Mouse (Mus musculus): ENCODE results near the gene Lrr1. TPM values are rescaled to one million over a fixed set of nuclear protein-coding genes. Genes with fewer than 3 reads are reported as not detected.
A peak's percentile ranks its signal among the peaks of the same experiment; 100 is the strongest.

Gene Lrr1
- total RNA-seq (2017), result 9.8 and 16.1 TPM in 2 replicates

DNA sequence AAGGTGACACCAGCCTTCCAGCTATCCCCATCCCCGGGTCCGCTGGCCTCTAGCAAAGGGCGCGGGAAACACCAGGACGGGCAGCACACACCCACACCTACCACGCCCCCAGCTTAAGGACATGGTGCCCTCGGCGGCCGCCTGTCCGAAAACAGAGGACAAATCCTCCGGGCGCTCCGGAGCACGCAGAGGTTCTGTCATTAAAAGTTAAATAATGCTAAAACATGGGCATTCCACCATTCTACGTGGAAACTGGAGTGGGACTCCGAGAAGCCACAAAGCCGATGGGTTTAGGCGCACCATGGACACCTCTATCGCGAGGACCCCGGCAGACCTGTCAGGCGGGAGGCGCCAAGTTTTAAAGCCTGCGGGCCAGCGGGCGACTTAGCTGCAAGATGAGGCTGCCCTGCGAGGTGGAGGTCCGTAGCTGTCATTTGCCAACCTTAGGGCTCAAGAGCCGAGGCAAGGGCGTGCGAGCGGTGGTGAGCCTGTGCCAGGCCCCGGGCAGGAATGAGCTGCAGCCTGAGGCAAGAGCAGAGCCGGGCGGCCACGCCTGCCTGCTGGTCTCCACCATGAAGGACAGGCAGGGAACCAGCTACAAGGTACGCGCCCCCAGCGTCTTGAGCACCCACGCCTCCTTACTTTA is at the start of gene Lrr1:
Gene Lrr1, plus strand, starts transcription at position 354 of the 646 bp plus-strand sequence.
- ATAC-seq (replicated peaks; ENCODE audit: low read depth, poor library complexity, severe bottlenecking), result peak; percentile 91

- no peak for ATAC-seq (replicated peaks; ENCODE audit: low read depth, poor library complexity, severe bottlenecking)
These were observed 48.7 kb upstream of the Lrr1 start for GRCm38 (mm10) chr12:69119908-69120307.

GRCm38 (mm10) chr12:69122801-69123200 is 45.8 kb upstream of the Lrr1 start:
- peak; percentile 68 for ATAC-seq (replicated peaks; ENCODE audit: low read depth, poor library complexity, severe bottlenecking)

- no peak for ATAC-seq (replicated peaks; ENCODE audit: low read depth, poor library complexity, severe bottlenecking)
These were observed 43.5 kb upstream of the Lrr1 start for GRCm38 (mm10) chr12:69125066-69125465.

DNA sequence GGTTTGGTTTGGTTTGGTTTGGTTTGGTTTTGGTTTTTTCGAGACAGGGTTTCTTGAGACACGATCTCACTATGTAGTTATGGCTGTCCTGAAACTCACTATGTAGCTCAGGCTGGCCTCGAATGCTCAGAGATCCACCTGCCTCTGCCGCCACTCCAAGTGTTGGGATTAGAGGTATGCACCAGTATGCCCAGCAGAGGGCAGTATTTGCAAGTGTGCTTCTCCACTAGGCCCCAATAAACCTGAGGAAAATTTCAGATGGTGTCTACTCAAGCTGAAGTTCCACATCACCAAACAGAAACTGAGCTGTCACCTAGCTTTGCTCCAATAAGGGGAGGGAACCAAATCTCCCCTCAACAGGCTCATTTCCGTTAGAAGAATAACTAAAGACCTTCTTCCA is 41.4 kb upstream of the Lrr1 start:
- peak; percentile 59 for ATAC-seq (replicated peaks; ENCODE audit: low read depth, poor library complexity, severe bottlenecking)

GRCm38 (mm10) chr12:69127626-69128025 is 41.0 kb upstream of the Lrr1 start:
- ATAC-seq (replicated peaks; ENCODE audit: low read depth, poor library complexity, severe bottlenecking), result no peak

DNA sequence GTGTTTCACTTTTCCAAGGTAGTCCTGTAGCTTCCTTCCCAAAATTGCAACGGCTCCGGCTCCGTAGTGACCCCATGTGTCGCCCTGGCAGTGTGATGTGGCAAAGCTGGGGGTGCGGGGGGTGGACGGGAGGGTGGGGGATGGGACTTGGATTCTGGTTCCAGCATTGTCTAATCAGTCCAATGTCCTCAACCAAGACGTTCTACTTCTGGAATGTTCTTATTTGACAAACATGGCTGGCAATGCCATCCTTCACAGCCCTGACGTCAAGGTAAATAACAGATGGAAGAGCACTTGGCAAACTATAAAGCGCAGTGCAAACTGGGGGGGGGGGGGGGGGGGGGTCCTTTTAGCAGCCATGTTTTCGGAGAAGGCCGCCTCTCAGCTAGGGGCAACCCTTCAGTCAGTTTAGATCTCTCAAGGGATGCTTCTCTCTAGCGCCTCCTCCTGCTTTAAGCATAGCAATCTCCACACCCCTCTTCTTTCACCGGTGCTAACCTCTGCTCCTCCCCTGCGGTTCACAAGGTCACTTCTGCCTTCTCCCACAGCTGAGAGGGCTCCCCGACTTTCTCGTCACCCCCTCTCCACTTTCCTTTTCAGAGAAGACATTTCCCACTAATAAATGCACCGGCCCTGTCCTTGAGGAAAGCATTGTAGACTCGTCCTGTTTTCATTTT is 38.8 kb upstream of the Lrr1 start:
- peak; percentile 24; the same call in 1 of the 2 replicates for ATAC-seq (replicated peaks; ENCODE audit: low read depth, poor library complexity, severe bottlenecking)

GRCm38 (mm10) chr12:69130486-69130885 is 38.1 kb upstream of the Lrr1 start:
- 0 out of 2 replicates have a peak, but pooled peaks have one; percentile 20 for ATAC-seq (replicated peaks; ENCODE audit: low read depth, poor library complexity, severe bottlenecking)

GRCm38 (mm10) chr12:69131267-69131666 is 37.3 kb upstream of the Lrr1 start:
- peak; percentile 43 for ATAC-seq (replicated peaks; ENCODE audit: low read depth, poor library complexity, severe bottlenecking)

- peak; percentile 62 for ATAC-seq (replicated peaks; ENCODE audit: low read depth, poor library complexity, severe bottlenecking)
These were observed 36.6 kb upstream of the Lrr1 start for GRCm38 (mm10) chr12:69131981-69132380.

GRCm38 (mm10) chr12:69139201-69139600 is 29.4 kb upstream of the Lrr1 start:
- no peak for ATAC-seq (replicated peaks; ENCODE audit: low read depth, poor library complexity, severe bottlenecking)

DNA sequence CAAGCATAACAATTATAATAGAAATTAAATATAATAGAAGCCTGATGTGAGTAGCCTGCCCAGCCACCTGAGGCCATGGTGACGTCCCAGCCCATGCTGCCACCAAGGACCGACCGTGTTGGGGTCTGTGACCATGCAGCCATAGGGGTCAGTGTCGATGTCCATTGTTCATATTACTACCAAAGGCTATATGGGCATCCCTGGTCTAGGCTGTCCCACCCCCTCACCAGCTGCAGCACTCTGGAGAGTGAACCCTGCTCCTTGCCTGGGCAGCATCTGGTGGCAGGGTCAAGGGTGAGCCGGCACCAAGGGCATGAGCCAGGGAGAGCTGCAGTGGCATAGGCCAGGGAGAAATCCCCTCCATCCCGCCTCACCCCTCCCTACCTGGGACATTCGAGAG is 28.8 kb upstream of the Lrr1 start:
- ATAC-seq (replicated peaks; ENCODE audit: low read depth, poor library complexity, severe bottlenecking), result no peak

DNA sequence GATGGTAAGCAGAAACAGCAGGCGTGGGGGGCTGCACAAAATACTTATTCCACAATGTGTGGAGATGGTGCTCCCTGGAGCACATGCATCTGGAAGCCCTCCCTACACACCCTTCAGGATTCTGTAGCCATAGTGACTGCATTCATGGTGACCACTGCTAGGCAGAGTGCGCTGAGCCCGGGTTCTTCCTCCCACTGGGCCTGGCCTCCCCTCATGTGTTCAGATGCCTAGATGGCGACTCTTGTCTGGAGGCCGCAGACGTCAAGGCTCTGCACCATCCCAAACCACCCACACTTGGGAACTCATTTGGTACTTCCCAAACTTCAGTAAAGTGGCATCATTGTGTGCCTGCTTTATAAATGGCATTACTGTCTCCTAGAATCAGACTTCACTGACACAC is 25.2 kb upstream of the Lrr1 start:
- no peak for ATAC-seq (replicated peaks; ENCODE audit: low read depth, poor library complexity, severe bottlenecking)

GRCm38 (mm10) chr12:69147166-69147735 is 21.4 kb upstream of the Lrr1 start:
- no peak for ATAC-seq (replicated peaks; ENCODE audit: low read depth, poor library complexity, severe bottlenecking)

GRCm38 (mm10) chr12:69150049-69150448 is 18.6 kb upstream of the Lrr1 start:
- no peak for ATAC-seq (replicated peaks; ENCODE audit: low read depth, poor library complexity, severe bottlenecking)

DNA sequence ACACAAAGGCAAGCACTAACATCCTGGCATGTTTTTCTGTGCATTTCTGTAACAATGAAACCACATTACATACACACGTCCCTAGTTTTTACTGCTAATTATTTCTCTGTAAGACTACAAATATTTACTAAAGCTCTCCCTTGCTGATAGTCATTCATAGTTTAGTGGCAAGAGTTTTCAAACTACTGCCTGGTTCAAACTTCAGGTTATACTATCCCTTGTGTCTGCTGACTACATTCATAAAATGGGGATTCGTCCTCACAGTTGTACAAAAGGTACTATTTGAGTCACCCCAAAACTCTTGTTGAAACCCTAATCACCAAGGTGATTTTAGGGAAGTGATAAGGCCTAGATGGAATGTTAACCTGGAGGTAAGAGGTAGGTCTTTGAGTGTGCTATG is 12.7 kb upstream of the Lrr1 start:
- no peak for ATAC-seq (replicated peaks; ENCODE audit: low read depth, poor library complexity, severe bottlenecking)

DNA sequence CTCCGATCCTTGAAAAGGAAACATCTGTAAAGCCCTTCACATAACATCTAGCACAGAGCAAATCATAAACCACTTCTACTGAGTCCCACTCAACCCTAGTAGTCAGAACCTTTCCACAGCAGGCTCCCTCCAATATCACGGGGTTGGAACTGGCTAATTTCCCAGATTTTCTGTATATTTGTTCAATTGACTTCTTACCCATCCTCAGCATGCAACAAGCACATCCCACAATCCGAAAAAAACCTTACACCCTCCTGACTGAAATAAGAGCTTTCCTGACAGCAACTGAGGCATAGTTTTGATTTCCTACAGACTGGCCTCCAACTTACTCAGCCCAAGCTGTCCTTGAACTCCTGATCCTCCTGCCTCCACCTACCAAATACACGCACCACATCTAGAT is 12.2 kb upstream of the Lrr1 start:
- no peak for ATAC-seq (replicated peaks; ENCODE audit: low read depth, poor library complexity, severe bottlenecking)

DNA sequence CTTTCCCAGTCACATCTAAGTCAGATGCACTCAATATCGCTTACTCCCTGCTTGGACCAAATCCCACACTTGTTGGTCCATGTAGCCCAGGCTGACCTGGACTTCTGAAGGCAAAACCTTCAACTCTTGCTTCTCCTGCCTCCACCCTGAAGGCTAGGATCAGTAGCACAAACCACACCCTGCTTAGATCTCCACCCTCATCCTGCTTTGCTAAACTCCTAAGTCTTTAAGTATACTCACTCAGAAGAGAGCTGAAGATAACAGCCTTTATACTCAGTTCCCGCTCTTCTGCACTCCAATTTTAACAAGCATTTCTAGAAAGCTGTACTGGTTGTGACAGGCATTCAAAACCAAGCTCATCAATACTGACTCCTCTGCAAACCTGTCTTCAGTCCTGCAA is 11.5 kb upstream of the Lrr1 start:
- ATAC-seq (replicated peaks; ENCODE audit: low read depth, poor library complexity, severe bottlenecking), result no peak

DNA sequence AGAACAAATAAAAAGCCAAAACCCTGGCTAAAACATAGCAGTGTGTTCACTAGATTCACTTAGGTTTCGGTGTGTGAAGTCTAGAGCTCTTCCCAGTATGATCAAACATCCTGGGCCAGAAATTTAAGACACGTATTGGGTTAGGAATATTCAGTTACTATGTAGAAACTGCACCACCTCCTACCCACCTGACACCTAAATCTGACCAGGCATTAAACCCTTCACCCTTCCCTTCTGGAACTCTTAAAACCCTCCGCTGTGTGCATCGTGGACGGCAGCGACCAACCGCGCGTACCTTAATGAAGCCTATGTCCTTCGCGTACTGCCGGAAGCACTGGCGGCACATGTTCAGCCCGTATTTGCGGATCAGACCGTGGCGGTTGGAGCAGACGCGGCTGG is 10.2 kb upstream of the Lrr1 start:
- ATAC-seq (replicated peaks; ENCODE audit: low read depth, poor library complexity, severe bottlenecking), result no peak

DNA sequence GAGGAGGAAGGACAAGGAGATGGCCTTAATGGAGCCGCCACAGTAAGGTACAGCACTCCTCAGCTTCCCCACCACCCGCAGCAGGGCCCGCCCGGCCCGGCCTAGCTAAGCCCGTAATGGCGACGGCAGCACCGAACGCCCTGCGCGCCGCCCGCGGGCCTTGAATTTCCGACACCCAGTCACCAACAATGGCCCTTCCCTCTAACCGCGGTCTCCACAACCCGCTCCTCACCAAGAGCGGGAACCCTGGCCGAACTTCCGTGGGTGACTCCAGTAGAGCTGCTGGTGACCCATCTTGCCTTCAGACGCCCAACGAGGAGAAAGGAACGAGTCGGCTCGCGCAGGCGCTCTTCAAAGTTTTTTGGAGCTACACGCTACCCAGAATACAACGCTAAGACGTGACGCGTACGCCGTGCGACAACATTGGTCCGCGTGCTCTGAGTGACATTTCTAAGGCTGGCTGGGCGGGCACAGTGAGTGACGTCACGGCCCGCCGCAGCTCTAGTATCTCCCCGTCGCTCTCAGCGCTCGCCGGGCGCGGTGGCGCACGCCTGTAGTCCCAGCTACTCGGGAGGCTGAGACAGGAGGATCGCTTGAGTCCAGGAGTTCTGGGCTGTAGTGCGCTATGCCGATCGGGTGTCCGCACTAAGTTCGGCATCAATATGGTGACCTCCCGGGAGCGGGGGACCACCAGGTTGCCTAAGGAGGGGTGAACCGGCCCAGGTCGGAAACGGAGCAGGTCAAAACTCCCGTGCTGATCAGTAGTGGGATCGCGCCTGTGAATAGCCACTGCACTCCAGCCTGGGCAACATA is 9.6 kb upstream of the Lrr1 start, which contains the start of gene Rps29:
Gene Rps29, minus strand, starts transcription at position 422 of the 813 bp plus-strand sequence.
- peak; percentile 91 for ATAC-seq (replicated peaks; ENCODE audit: low read depth, poor library complexity, severe bottlenecking)

DNA sequence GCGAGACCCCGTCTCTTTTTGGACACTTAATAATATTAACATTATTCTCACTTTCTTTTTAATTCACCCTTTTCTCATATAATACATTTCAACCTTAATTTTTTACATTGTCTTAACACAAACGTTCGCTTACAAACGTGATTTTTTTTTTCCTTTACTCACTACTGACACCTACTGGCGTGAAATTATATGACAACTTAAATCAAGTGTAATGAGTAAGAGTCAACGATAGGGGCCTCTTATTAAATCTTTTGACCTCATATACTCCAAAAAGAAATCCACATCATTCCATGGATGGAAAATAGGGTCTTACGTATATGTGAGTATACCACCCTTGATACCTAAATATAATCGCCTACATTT is 9.1 kb upstream of the Lrr1 start:
- peak; percentile 52 for ATAC-seq (replicated peaks; ENCODE audit: low read depth, poor library complexity, severe bottlenecking)
